Mouse (Mus musculus) left cerebral cortex, postnatal 10 days (tissue): ENCODE results near the gene Ppp1r1a. TPM values are rescaled to one million over a fixed set of nuclear protein-coding genes. Genes with fewer than 3 reads are reported as not detected.

Source experiments
- DNase-seq, 2 experiments: peaks; one replicate each; pipeline ENCODE4 v3.0.0; 2021 to 2022; ENCODE audit warnings: low spot score in 2 of 2, mixed read lengths in 1 of 2; ENCODE audit errors: extremely low spot score in 1 of 2
- intact Hi-C: fragments of 180-260 bp; cut with DNase I; formaldehyde crosslinking; loops from one replicate; pipeline ENCODE4 v1.15.1; 2025
- total RNA-seq, 2 experiments: library from RNA; stranded (reverse); gene quantifications; 2 replicates each; pipeline ENCODE4 v1.2.3; 2021

Gene Ppp1r1a
- total RNA-seq, 2 experiments from 2014 or later = 164 to 182 TPM

DNA sequence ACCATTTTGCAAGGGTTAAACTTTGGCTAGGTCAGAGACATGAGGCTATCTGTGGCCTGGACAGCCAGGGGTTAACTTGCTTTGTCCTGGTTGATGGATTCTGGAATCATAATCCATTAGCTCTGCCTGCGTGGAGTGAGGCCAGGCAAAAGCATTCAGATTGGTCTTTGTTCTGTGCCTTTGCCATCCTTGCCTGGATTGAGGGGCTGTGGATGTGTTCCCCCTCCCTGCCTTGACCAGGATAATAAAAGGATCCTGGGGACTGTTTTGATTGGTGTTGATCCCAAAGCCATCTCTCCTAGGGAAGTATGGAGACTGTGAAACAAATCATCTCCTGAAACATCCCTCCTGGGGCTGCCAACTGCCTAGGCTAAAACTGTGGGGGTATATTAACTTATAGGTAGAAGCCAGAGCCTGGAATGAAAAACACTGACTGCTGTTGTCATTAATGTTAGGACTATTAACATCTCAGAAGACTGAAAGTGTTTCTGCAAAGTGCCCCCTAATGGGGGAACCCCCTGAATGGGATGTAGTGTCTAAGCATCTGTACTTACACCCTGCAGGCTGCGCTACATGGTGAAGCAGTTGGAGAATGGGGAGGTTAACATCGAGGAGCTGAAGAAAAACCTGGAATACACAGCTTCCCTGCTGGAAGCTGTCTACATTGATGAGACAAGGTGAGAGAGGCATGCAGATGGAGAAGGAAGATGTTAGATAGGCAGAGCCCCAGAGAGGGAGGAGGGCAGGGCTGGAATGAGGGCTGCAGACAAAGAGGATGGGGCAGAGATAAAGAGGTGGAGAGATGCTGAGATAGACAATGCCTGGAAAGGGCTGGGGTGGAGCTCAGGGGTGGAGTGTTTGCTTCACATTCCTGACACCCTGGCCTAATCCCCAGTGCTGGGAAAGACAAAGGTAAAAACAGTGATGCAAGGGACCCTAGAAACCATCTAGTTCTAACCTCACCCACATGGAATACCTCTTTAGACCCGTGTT lies 18.1 kb downstream of the Ppp1r1a start:
- intact Hi-C loops = no loop called here
- no peak for DNase-seq

DNA sequence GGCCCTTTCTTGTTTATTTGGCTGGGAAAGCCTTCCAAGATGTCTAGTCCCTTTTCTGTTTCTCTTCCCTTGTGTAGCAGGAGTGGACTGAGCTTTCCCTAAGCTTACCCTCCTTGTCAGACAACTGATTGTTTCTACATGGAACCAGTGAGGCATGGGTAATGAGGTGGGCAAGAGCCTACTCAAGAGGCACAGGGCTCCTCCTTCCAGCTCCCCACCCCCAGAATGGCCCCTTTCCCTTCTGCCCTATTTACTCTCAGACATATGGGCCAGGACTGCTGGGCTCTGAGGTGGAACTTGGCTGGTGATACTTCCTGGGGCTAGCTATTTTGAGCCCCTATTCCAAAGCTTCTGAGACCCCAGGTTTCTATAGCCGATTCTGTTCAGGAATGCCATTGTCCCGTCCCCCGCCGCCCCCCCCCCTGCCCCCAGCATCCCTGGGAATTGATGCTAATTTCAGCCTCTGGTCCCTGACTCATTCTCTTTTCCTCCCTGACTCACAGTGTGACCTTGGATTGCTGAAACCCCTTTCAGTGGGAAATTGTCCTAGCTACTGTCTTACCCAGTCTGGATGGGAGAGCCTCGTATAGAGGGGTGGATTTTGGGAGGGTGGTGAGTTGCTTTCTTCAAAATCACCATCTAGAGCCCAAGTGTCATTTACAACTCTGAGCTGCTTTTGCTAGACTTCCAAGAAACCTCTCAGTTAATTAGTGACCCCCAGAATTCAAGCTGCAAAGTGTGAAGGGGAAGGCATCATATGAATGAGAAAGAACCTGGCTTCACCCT lies 19.0 kb downstream of the Ppp1r1a start:
- DNase-seq = no peak
- intact Hi-C loops = no loop called here

DNA sequence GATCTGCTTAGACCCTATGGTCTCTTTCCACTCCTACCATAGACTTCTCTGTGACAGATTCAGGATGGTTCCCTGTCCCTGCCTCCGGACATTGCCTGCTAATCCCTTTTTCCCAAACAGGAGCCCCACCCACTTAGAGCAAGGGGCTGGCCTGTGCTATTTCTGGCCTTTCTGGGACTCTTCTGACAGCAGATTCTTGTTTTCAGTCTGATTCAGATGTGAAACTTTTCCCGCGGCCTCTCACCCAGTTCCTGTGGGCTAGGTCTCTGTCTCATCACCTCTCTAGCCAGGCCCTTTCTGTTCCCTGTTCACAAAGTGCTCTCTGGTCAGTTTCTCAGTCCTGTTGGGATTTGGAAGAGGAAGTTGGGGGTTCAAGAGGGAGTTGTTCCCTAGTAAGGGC lies 22.9 kb downstream of the Ppp1r1a start:
- no peak for DNase-seq
- intact Hi-C loops = no loop called here

DNA sequence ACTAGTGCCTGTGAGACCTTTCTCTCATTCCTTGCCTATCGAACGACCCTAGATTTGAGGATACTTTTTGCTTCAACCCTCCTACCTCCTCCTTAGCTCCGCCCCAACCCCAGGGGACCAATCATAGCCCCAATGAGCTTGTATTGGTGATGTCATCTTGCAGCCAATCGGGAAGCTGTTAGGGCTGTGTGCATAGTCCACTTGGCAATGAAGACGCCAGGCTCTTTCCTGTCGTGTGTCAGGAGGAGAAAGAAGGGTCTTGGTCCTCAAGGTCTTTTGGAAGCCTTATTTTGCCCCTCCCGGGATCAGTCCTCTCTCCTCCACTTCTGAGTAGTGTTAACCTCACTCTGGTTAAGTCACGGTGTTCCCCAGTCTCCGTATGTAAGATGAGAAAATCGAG lies 23.7 kb downstream of the Ppp1r1a start:
- intact Hi-C loops = no loop called here
- DNase-seq = peak; percentile 84 to 88

DNA sequence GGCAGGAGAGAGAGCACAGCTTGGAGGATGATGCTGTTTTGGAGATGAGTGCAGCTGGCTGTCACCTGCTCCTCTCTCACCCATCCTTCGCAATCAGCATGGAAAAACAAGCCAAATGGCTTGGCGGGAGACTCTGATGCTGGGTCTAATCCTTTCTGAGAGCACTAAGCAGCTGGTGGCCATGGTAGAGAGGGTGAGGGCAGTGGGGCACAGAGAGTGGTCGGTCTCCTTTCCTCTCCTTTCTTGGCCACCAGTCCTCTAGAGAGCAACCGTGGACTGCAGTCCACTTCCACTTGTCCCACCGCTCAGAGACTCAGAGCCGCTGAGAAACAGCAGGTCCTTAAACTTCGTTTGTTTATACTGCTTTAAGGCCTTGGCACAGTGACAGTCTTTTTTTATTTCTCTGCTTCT lies 24.2 kb downstream of the Ppp1r1a start:
- no peak for DNase-seq
- intact Hi-C loops = no loop called here

DNA sequence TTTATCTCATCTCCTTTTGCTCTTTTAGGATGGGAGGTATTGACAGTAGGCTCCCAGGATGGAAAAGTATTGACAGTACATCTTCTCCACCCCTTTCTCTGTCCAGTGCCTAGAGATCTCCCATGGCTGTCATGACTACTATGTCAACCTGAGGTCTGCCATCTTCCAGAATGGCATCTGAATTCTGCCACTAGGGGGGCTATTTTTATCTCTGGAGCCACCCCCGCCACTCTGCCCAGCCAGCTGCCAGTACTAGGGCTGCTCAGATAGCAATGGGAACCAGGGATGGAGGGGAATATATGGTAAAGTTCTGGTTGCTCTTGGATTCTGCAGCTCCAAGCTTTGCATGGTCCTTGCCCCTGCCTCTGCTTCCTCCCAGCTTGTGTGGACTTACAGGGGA lies 26.2 kb downstream of the Ppp1r1a start:
- DNase-seq = no peak
- intact Hi-C loops = no loop called here

DNA sequence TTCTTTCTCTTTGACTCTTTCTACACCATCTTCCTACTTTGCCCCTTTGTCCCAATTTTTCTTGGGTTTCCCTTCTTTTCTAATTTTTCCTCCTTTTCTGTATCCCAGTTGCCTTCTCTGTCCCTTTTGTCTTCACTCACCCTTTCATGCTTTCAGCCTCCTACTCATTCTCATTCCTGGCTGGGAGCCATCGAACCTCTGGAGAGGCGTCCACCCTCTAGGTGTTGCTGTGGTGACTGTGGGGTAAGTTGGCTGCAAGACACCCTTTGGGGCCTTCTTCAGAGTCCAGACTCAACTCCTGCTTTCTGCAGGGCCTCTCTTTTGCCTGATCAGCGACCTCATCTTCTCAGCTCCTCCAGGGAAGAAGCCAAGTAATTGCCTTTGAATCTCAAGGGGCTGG lies 28.5 kb downstream of the Ppp1r1a start:
- DNase-seq = no peak
- intact Hi-C loops = no loop called here

DNA sequence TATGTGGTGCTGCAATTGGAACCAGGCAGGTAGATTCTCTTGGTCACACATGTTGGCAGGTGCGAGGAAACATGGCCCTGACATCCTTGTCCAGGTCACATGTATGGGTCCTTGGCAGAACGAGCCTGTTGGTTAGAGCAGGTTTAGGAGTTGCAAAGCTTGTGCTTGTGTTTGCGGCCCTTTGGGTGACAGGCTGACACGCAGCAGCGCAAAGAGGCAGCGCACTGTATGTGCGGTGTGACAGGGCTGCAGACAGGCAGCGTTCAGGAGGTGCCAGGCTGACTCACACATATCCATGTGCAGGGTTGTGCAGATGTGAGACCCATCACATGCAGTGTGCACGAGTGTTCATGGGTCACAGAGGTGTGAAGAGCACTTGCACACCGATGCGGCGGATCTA lies 34.1 kb downstream of the Ppp1r1a start:
- DNase-seq = no peak
- intact Hi-C loops = no loop called here

DNA sequence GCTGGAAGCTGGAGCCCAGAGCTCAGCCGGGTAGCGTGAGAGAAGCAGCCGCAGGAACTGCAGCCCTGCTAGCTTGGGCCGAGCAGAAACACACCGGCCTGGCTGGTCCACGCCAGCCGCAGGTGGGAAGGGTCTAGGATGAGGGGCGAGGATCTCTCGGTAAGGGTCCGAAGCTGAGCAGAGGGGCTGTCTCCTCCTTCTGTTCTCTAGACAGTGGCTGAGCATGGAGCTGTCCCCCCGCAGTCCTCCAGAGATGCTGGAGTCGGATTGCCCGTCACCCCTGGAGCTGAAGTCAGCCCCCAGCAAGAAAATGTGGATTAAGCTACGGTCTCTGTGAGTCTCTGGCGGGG lies 34.6 kb downstream of the Ppp1r1a start:
- intact Hi-C loops = no loop called here
- DNase-seq = no peak

DNA sequence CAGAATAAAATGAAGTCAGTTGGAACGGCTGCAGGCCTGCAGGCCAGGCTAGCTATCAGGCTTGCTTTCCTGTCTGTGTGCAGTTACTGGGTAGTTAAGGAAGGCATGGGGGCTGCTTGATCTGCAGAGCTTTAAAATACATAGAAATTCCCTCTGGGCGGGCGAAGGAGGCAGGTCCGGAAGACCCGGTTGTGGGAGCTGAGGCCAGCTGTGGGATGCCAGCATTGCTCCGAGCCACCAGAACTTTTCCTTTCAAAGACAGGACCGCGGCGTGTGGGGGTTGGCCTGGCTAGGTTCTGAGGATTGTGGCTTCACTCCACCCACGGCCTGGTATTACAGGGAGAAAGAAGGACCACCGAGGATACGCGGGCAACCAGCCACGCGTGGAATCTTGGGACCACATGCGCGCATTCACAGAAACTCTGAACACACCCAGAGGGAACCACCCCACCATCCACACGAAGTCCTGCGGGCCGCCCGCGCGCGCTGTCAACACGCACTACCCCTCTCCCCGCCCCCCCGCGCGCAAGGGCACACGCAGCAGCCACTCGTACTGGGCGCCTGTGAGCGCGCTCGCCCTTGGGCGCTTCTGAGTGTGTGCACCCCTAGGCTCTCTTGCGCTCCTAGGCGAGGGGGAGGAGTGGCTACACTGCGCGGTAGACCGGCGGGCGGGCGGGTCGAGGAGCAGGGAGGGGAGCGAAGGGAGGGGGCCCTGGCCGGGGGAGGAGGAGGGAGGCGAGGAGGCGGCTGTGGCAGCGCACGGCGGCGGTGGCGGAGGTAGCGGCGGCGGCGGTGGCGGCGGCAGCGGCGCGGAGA lies 35.2 kb downstream of the Ppp1r1a start, which contains the start of gene Pde1b:
TSS of gene Pde1b (plus strand) at position 600 of the 816 bp plus-strand sequence.
- intact Hi-C loops = no loop called here
- peak in 1 of 2 experiments; percentile 80 for DNase-seq

DNA sequence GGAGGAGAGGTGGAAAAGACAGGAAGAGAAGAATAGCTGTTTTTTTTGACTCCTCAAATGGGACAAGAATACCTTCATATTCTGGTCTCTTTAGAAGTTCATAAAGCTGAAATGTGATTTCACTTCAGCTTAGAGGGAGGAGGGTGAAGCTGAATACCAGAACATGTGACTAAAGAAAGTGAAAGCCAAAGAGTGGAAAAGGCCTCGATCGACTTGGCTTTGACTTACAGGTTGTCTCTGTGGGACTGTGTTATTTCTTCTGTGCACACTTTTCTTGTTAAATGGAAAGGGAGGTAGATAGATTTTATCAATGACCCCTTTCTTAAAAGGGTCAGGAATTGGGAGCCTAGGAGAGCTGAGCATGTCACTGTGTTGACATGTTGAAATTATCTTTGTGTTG lies 36.6 kb downstream of the Ppp1r1a start:
- intact Hi-C loops = no loop called here
- DNase-seq = no peak

DNA sequence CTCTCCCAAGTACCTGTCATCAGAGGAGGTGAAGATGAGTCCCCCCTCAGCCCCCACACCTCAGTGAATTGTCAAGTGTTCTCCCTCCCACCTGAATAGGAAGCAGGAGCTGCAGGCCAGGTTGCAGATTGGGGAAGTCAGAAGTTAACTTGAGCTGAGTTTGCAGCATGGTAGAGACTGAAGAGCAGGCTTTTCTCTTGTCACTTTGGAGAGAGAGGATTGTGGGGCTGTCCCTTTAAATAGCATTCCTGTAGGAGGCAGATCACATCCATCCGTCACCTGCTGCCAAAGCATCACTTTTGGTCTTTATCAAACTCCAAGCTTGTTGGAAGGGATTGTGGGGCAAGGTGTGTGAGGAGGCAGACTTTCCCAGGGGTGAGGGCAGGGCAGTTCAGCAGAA lies 37.1 kb downstream of the Ppp1r1a start:
- no peak for DNase-seq
- intact Hi-C loops = no loop called here

DNA sequence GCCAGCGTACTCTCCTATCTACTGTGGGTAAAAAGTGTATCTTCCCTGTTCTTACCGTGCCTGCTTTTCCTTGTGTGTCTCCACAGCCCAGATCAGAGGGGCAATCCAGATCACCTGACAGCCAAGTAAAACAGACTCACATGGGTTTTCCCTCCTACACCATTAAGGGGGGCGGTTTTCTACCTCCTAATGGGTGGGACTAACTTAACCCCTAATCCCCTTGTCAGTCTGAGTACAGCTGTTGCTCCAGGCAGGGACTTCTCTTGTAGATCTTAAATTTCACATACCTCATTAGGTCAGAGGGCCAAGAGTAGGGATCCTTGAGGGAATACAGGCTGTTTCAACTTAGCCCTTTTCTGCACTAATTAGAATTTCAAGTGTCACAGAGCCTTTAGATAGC lies 39.6 kb downstream of the Ppp1r1a start:
- intact Hi-C loops = no loop called here
- DNase-seq = no peak

DNA sequence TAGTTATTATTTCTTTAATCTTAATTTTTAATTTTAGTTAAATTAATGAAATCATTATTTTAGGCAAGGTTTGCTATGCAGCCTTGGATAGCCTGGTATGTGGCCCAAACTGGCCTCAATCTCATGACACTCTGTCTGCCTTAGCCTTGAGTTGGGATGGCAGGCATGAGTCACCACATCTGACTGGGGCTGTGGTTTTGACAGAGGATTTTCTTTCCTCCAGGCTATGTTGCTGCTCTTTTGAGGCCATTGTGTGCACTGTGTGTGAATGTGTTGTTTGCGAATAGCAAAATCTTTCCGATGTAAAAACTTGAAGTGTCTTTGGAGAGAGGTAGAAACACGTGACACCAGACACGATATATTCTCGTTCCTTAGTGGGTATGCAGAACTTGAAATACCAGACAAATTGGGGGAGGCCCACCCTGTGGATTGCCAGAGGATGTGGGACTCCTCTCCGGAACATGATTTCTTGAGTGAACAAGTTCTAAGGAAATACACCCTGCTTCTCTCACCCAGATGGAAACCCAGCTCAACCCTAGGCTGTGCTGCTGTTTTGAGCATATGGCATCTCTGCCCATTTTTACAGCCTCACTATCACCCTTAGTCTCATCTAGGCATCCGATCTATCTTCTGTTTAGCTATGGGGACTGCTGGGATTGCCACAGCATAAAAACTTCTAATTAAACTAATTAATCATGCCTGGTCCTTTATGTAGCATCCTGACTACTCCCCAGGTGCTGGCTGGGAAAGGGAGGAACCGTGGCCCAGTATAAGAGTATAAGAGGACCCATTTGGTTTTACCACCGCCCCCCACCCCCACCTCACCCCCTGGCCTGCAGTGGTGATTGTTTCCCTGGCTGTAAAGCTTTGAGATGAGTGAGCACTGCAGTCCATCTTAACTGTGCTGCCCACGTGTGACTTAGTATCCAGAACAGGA lies 41.3 kb downstream of the Ppp1r1a start:
- intact Hi-C loops = no loop called here
- DNase-seq = no peak

DNA sequence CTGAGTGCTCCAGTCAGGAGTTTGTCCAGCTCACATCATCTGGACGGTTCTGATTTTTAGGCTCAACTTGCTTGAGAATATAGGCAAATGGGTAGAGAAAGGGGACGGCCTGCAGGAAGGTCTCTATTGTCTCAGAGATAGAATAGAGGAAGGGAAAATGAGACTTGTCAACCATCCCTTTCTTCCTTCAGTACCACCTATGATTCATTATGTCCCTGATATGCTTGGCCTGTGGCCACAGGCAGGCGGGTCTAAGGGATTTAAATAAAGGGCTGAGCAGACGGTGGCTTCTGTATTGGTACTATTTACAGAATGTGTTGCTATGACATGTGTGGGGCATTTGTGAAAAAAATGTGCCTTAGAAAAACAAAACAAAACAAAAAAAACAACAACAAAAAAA lies 49.5 kb downstream of the Ppp1r1a start:
- intact Hi-C loops = no loop called here
- DNase-seq = no peak

DNA sequence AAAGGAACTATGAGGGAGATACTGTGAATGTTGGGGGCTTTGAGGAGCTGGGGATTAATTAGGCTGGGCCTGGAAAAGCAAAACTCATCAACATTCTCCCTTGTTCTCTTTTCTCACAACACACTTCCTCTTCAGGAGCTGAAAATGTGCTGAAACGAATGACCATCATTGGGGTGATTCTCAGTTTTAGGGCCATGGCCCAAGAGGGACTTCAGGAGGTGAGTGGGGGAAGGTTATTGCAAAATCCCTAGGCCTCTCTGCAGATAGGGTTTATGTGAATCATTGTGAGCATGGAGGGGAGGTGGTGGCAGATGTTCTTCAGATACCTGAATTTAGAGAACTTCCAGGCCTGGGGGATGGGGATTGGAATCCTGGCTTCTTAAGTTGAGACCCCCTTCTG lies 51.1 kb downstream of the Ppp1r1a start:
- no peak for DNase-seq
- intact Hi-C loops = no loop called here

DNA sequence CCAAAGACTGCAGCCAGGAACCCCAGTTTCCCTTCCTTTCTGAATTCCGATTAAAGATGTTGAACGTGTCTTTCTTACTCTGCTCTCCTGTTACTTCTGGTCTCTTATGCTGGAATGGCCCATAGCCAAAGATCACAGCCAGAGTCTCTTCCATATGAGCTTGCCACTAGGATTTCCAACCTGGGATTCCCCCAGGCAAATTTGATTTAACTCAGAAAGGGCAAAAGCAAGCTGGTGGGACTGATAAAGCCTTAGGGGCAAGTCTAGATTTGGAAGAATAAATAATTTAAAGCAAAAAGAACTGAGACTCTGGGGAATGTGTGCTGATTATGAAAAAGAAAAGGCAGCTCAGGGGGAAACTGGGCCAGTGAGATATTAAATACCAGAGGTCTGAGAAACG lies 52.7 kb downstream of the Ppp1r1a start:
- intact Hi-C loops = loop anchor here (2.0 kb wide), 1 partner anchor 52 kb away; no protein-coding TSS in a partner anchor
- no peak for DNase-seq

DNA sequence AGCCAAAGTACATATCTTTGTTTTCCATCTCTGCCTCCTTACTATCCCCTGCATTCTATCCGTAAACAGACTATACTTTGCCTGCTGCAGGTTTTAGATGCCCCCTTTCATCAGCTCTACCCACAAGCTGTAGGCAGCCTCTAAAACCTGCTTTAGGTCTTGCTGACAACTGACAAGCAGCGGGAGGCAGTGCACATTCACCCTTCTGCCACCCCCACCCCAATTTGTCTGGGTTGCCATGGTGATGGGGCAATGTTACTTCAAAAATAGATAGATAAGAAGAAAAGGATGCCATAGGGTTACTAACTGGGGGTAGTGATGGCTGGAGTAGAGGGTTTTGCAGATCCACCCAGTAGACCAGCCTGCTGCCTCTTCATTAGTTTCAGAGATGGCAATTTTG lies 53.3 kb downstream of the Ppp1r1a start:
- intact Hi-C loops = loop anchor here (2.0 kb wide), 1 partner anchor 52 kb away; no protein-coding TSS in a partner anchor
- no peak for DNase-seq
